Mouse (Mus musculus): ENCODE results near the gene Irs4. TPM values are rescaled to one million over a fixed set of nuclear protein-coding genes. Genes with fewer than 3 reads are reported as not detected.

The Irs4 gene
- under 1 TPM; 0.15 to 0.20 TPM for total RNA-seq (2021)
- long read RNA-seq, result 0 reads

DNA sequence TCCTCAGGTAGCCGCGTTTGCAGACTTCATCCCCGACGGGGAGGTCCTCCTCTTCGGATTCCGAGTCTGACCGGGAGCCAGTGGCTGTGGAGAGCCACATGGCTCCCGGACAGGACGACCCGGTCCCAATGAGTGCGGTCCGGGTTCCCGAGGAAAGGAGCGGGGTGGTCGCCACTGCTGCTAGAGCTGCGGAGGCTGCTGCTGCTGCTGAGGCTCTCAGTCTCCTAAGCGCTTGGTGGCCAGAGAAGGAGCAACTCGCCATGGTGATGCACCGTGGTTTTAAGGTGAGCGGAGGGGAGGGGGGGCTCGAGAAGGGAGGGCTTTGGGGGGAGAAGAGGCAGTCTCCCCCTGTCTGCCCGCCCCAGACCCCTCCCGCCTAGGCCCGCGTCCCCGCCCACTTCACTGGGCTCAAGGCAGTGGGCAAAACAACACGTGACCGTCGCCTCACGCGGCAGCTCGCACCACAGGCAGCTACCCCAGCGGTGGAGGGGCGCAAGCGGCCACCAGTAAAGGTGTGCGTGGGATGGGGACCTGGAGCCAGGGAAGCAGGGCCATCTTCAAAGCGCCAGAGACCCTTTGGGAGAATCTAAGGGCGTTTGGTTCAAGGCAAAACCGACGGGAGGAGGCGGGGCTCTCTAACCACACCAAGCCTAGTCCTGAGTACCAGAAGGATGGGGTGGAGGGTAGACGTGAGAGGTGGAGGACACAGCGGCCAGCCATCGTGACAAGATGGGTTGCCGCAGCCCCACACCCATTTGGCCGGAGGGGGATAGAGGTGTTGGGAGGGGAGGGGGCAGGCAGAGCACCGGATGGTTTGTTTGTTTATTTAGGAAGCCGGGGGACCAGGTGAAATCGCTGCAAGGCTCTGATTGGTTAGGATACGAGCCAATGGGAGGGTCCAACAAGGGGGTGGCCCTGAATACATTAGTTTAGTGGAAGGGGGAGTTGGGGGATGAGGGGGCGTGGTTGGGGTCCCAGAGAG, at the start of gene Irs4:
Irs4 (minus strand) TSS at position 327 of the 982 bp plus-strand sequence.
- DNase-seq (ENCODE audit: low spot score in 2 of 2), result no peak

- no peak for DNase-seq (ENCODE audit: low spot score in 2 of 2)
Measured at GRCm38 (mm10) chrX:141750360-141750759, 25.3 kb upstream of the Irs4 start.

- DNase-seq (ENCODE audit: low spot score in 2 of 2), result no peak
Measured at GRCm38 (mm10) chrX:141729570-141729969, 4.5 kb upstream of the Irs4 start.

DNA sequence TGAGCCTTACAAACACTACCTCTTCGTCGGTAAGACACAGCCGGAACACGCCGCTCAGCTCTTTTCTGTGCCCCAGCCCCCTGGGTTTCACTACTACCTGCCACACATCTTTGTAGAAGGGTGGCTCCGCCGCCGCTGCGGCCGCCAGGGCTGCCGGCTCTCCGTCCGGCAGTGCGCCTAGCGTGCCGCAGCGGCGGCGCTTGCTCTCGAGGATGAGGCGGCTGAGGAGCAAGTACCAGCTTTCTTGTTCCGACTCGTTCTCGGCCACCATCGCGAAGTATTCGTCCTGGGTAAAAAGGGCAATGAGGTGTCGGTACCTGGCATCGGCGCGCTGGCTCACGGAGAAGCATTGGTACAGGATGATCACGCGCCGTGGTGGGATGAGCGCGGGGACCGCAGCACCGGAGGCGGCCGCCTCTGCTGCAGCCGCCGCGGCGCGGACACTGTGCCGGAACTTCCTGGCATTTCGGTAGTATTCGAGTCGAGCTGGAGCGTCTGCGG, 622 bp downstream of the Irs4 start:
- no peak for DNase-seq (ENCODE audit: low spot score in 2 of 2)

GRCm38 (mm10) chrX:141723936-141724335, 1.1 kb downstream of the Irs4 start:
- DNase-seq (ENCODE audit: low spot score in 2 of 2), result no peak

GRCm38 (mm10) chrX:141721725-141722124, 3.3 kb downstream of the Irs4 start:
- DNase-seq (ENCODE audit: low spot score in 2 of 2), result no peak

Other genes with a start within 250 kb of the Irs4 start
- 1 to 10 TPM; 1.9 to 2.1 TPM for gene Col4a5, start 249.9 kb downstream of the Irs4 start, total RNA-seq (2021)
- gene Gm15294, start 150.0 kb upstream of the Irs4 start, total RNA-seq (2021), result not detected